Mouse (Mus musculus) brown adipose tissue, adult 24 weeks (tissue): ENCODE measurements around the gene Dpep2nb. TPM values are rescaled to one million over a fixed set of nuclear protein-coding genes. Genes with fewer than 3 reads are reported as not detected.
"Not testable (repeated sequence)": the region's sequence is repeated elsewhere in the genome, so short reads cannot be mapped to it uniquely, and the experiment has no call there.

Experiments used
- H3K27ac ChIP-seq: fragments of 200-500 bp; replicated peaks from 2 replicates; pipeline ENCODE4 v1.5.1; 2012; ENCODE audit warnings: low read depth, mild to moderate bottlenecking, low read length
- H3K4me1 ChIP-seq: fragments of 200-500 bp; 2 replicates; pipeline ENCODE4 v1.6.1; 2012; ENCODE audit warnings: low read length, mixed read lengths; ENCODE audit not compliant: control insufficient read depth, insufficient read depth, insufficient read length
- H3K4me3 ChIP-seq: fragments of 200-500 bp; 2 replicates; pipeline ENCODE4 v1.5.1; 2012; ENCODE audit warnings: low read depth, mild to moderate bottlenecking, low read length, moderate library complexity; ENCODE audit not compliant: insufficient read depth
- polyA plus RNA-seq: library from polyadenylated mRNA; stranded (reverse); fragments of >200 nt; gene quantifications from 2 replicates; pipeline ENCODE4 v1.2.4, GENCODE M21; 2012; ENCODE audit not compliant: missing spikeins, insufficient read depth, insufficient read length

The Dpep2nb gene
- polyA plus RNA-seq, 1 experiment, result not detected

GRCm38 (mm10) chr8:106017130-106017529 lies 11.4 kb upstream of the Dpep2nb start:
- no peak overlapping the region for H3K4me3 ChIP-seq
- no peaks in the 10 kb centered on the region for H3K4me1 ChIP-seq
- H3K27ac ChIP-seq, result no peak overlapping the region

- Histone ChIP-seq H3K27ac (no peak overlapping the region), H3K4me1 (0 out of 2 replicates have a peak, but pooled peaks cover 3% of the 10 kb centered on the region), H3K4me3 (no peak overlapping the region)
These were observed 10.5 kb upstream of the Dpep2nb start for GRCm38 (mm10) chr8:106016284-106016683.

- not testable (repeated sequence) for H3K4me3 ChIP-seq, H3K4me1 ChIP-seq, H3K27ac ChIP-seq
These were observed 6.4 kb upstream of the Dpep2nb start for GRCm38 (mm10) chr8:106012203-106012602.

- peak within 1 kb of the TSS; percentile 92 for H3K4me3 ChIP-seq
- H3K27ac ChIP-seq, result peak within 1 kb of the TSS; percentile 50
- peaks cover 9% of the 10 kb centered on the region; the same call in 1 of the 2 replicates for H3K4me1 ChIP-seq
These were observed 5.8 kb upstream of the Dpep2nb start, which contains the start of gene Ddx28 for GRCm38 (mm10) chr8:106011643-106011986. Ddx28 (minus strand) TSS chr8:106011882.

GRCm38 (mm10) chr8:106010748-106011642 lies 5.2 kb upstream of the Dpep2nb start:
- H3K27ac ChIP-seq, result peak overlapping the region; percentile 50

GRCm38 (mm10) chr8:106007891-106008290 lies 2.1 kb upstream of the Dpep2nb start:
- not testable (repeated sequence) for H3K4me3 ChIP-seq, H3K4me1 ChIP-seq, H3K27ac ChIP-seq

More at GRCm38 (mm10) chr8:106010748-106011642, 5.2 kb upstream of the Dpep2nb start:
- Histone ChIP-seq H3K4me1 (peaks cover 9% of the 10 kb centered on the region; the same call in 1 of the 2 replicates), H3K4me3 (peak overlapping the region; percentile 92)

- H3K27ac ChIP-seq, result no peak overlapping the region; the same call in 1 of the 2 replicates
- peaks cover 9% of the 10 kb centered on the region; the same call in 1 of the 2 replicates for H3K4me1 ChIP-seq
- H3K4me3 ChIP-seq, result no peak overlapping the region
These were observed 1.4 kb upstream of the Dpep2nb start for GRCm38 (mm10) chr8:106007135-106007534.

GRCm38 (mm10) chr8:106006413-106006812 lies 638 bp upstream of the Dpep2nb start:
- no peak overlapping the region for H3K27ac ChIP-seq
- H3K4me1 ChIP-seq, result peaks cover 6% of the 10 kb centered on the region; the same call in 1 of the 2 replicates
- no peak overlapping the region for H3K4me3 ChIP-seq

- 0 out of 2 replicates have a peak, but pooled peaks cover 1% of the 10 kb centered on the region for H3K4me1 ChIP-seq
- H3K4me3 ChIP-seq, result no peak overlapping the region
- no peak overlapping the region for H3K27ac ChIP-seq
These were observed 1.1 kb downstream of the Dpep2nb start for GRCm38 (mm10) chr8:106004538-106005207.

- Histone ChIP-seq H3K27ac (no peak overlapping the region), H3K4me3 (no peak overlapping the region), H3K4me1 (peaks cover 7% of the 10 kb centered on the region)
These were observed 3.9 kb downstream of the Dpep2nb start for GRCm38 (mm10) chr8:106001908-106002307.

- Histone ChIP-seq H3K4me1 (peaks cover 11% of the 10 kb centered on the region), H3K4me3 (no peak overlapping the region), H3K27ac (peak overlapping the region; percentile 14; the same call in 1 of the 2 replicates)
These were observed 6.8 kb downstream of the Dpep2nb start for GRCm38 (mm10) chr8:105998971-105999370.

GRCm38 (mm10) chr8:105996359-105996758 lies 9.4 kb downstream of the Dpep2nb start:
- Histone ChIP-seq H3K4me3 (no peak overlapping the region), H3K4me1 (peaks cover 11% of the 10 kb centered on the region), H3K27ac (peak overlapping the region; percentile 63)

GRCm38 (mm10) chr8:105993226-105993625 lies 12.5 kb downstream of the Dpep2nb start:
- no peak overlapping the region for H3K4me3 ChIP-seq
- peaks cover 11% of the 10 kb centered on the region for H3K4me1 ChIP-seq
- no peak overlapping the region for H3K27ac ChIP-seq

- Histone ChIP-seq H3K4me1 (peaks cover 10% of the 10 kb centered on the region), H3K27ac (no peak overlapping the region), H3K4me3 (no peak overlapping the region)
These were observed 13.3 kb downstream of the Dpep2nb start for GRCm38 (mm10) chr8:105992499-105992898.

GRCm38 (mm10) chr8:105991546-105991945 lies 14.2 kb downstream of the Dpep2nb start:
- peaks cover 2% of the 10 kb centered on the region; the same call in 1 of the 2 replicates for H3K4me1 ChIP-seq
- H3K27ac ChIP-seq, result no peak overlapping the region
- no peak overlapping the region for H3K4me3 ChIP-seq
